Mouse (Mus musculus): ENCODE data around the gene Lamc2. TPM values are rescaled to one million over a fixed set of nuclear protein-coding genes. Genes with fewer than 3 reads are reported as not detected.

The Lamc2 gene
- polyA plus RNA-seq, 1 experiment from 2014 or later, result 2.9 TPM

GRCm38 (mm10) chr1:153168293-153168692 is 18.0 kb downstream of the Lamc2 start:
- ATAC-seq, result no peak
- H3K4me2 ChIP-seq (ENCODE audit: low read length), result no peak overlapping the region
- no peaks in the 10 kb centered on the region for H3K27me3 ChIP-seq (ENCODE audit: control insufficient read depth, insufficient read depth, low read depth, low read length)
- H3K36me3 ChIP-seq (ENCODE audit: control insufficient read depth, insufficient read depth, low read length), result no peaks in the 10 kb centered on the region
- no peaks in the 10 kb centered on the region for H3K4me1 ChIP-seq (ENCODE audit: control insufficient read depth, insufficient read depth, low read length)
- no peak overlapping the region for H3K9ac ChIP-seq (ENCODE audit: low read depth, low read length)
- H3K27ac ChIP-seq (ENCODE audit: low read length), result no peak overlapping the region
- no peaks in the 10 kb centered on the region for H3K9me3 ChIP-seq (replicated peaks; ENCODE audit: control insufficient read depth, low read length, poor library complexity, severe bottlenecking)
- WGBS, result 85% methylated on average over 5 of the region's 5 CpGs
- H3K4me3 ChIP-seq (ENCODE audit: low read depth, low read length), result no peak overlapping the region

GRCm38 (mm10) chr1:153163831-153164230 is 22.4 kb downstream of the Lamc2 start:
- H3K4me3 ChIP-seq (ENCODE audit: low read depth, low read length), result no peak overlapping the region
- WGBS, result 82% methylated on average over 3 of the region's 3 CpGs
- no peaks in the 10 kb centered on the region for H3K36me3 ChIP-seq (ENCODE audit: control insufficient read depth, insufficient read depth, low read length)
- H3K27ac ChIP-seq (ENCODE audit: low read length), result no peak overlapping the region
- ATAC-seq, result no peak
- H3K4me1 ChIP-seq (ENCODE audit: control insufficient read depth, insufficient read depth, low read length), result no peaks in the 10 kb centered on the region
- H3K9ac ChIP-seq (ENCODE audit: low read depth, low read length), result no peak overlapping the region
- no peaks in the 10 kb centered on the region for H3K27me3 ChIP-seq (ENCODE audit: control insufficient read depth, insufficient read depth, low read depth, low read length)
- H3K9me3 ChIP-seq (replicated peaks; ENCODE audit: control insufficient read depth, low read length, poor library complexity, severe bottlenecking), result no peaks in the 10 kb centered on the region
- no peak overlapping the region for H3K4me2 ChIP-seq (ENCODE audit: low read length)

- ATAC-seq, result no peak
- no peaks in the 10 kb centered on the region for H3K27me3 ChIP-seq (ENCODE audit: control insufficient read depth, insufficient read depth, low read depth, low read length)
- no peak overlapping the region for H3K9ac ChIP-seq (ENCODE audit: low read depth, low read length)
- no peak overlapping the region for H3K4me3 ChIP-seq (ENCODE audit: low read depth, low read length)
- no peaks in the 10 kb centered on the region for H3K4me1 ChIP-seq (ENCODE audit: control insufficient read depth, insufficient read depth, low read length)
- no peaks in the 10 kb centered on the region for H3K9me3 ChIP-seq (replicated peaks; ENCODE audit: control insufficient read depth, low read length, poor library complexity, severe bottlenecking)
- H3K27ac ChIP-seq (ENCODE audit: low read length), result no peak overlapping the region
- WGBS, result 87% methylated on average over 4 of the region's 4 CpGs
- H3K4me2 ChIP-seq (ENCODE audit: low read length), result no peak overlapping the region
- no peaks in the 10 kb centered on the region for H3K36me3 ChIP-seq (ENCODE audit: control insufficient read depth, insufficient read depth, low read length)
Observed at GRCm38 (mm10) chr1:153159137-153159536, 27.1 kb downstream of the Lamc2 start.

- WGBS, result 87% methylated on average over 5 of the region's 5 CpGs
Observed at GRCm38 (mm10) chr1:153157021-153157623, 29.1 kb downstream of the Lamc2 start.

GRCm38 (mm10) chr1:153155364-153155763 is 30.9 kb downstream of the Lamc2 start:
- no peaks in the 10 kb centered on the region for H3K4me1 ChIP-seq (ENCODE audit: control insufficient read depth, insufficient read depth, low read length)
- ATAC-seq, result no peak
- no peak overlapping the region for H3K4me3 ChIP-seq (ENCODE audit: low read depth, low read length)
- no peaks in the 10 kb centered on the region for H3K27me3 ChIP-seq (ENCODE audit: control insufficient read depth, insufficient read depth, low read depth, low read length)
- H3K27ac ChIP-seq (ENCODE audit: low read length), result no peak overlapping the region
- no peak overlapping the region for H3K4me2 ChIP-seq (ENCODE audit: low read length)
- no peaks in the 10 kb centered on the region for H3K36me3 ChIP-seq (ENCODE audit: control insufficient read depth, insufficient read depth, low read length)
- no peak overlapping the region for H3K9ac ChIP-seq (ENCODE audit: low read depth, low read length)
- 88% methylated on average over 8 of the region's 8 CpGs for WGBS
- no peaks in the 10 kb centered on the region for H3K9me3 ChIP-seq (replicated peaks; ENCODE audit: control insufficient read depth, low read length, poor library complexity, severe bottlenecking)

More at GRCm38 (mm10) chr1:153157021-153157623, 29.1 kb downstream of the Lamc2 start:
- Histone ChIP-seq H3K4me1 (ENCODE audit: control insufficient read depth, insufficient read depth, low read length) (no peaks in the 10 kb centered on the region), H3K4me2 (ENCODE audit: low read length) (no peak overlapping the region), H3K27me3 (ENCODE audit: control insufficient read depth, insufficient read depth, low read depth, low read length) (no peaks in the 10 kb centered on the region), H3K4me3 (ENCODE audit: low read depth, low read length) (no peak overlapping the region), H3K27ac (ENCODE audit: low read length) (no peak overlapping the region), H3K9me3 (replicated peaks; ENCODE audit: control insufficient read depth, low read length, poor library complexity, severe bottlenecking) (no peaks in the 10 kb centered on the region), H3K36me3 (ENCODE audit: control insufficient read depth, insufficient read depth, low read length) (no peaks in the 10 kb centered on the region), H3K9ac (ENCODE audit: low read depth, low read length) (no peak overlapping the region)
- no peak for ATAC-seq

- H3K4me1 ChIP-seq (ENCODE audit: control insufficient read depth, insufficient read depth, low read length), result no peaks in the 10 kb centered on the region
- H3K4me2 ChIP-seq (ENCODE audit: low read length), result no peak overlapping the region
- WGBS, result 69% methylated on average over 10 of the region's 10 CpGs
- ATAC-seq, result 0 out of 2 replicates have a peak, but pooled peaks have one; percentile 28
- no peaks in the 10 kb centered on the region for H3K27me3 ChIP-seq (ENCODE audit: control insufficient read depth, insufficient read depth, low read depth, low read length)
- no peaks in the 10 kb centered on the region for H3K36me3 ChIP-seq (ENCODE audit: control insufficient read depth, insufficient read depth, low read length)
- no peak overlapping the region for H3K4me3 ChIP-seq (ENCODE audit: low read depth, low read length)
- no peak overlapping the region for H3K9ac ChIP-seq (ENCODE audit: low read depth, low read length)
- no peak overlapping the region for H3K27ac ChIP-seq (ENCODE audit: low read length)
- no peaks in the 10 kb centered on the region for H3K9me3 ChIP-seq (replicated peaks; ENCODE audit: control insufficient read depth, low read length, poor library complexity, severe bottlenecking)
Observed at GRCm38 (mm10) chr1:153153619-153154137, 32.6 kb downstream of the Lamc2 start.

- H3K9me3 ChIP-seq (replicated peaks; ENCODE audit: control insufficient read depth, low read length, poor library complexity, severe bottlenecking), result no peaks in the 10 kb centered on the region
- H3K4me1 ChIP-seq (ENCODE audit: control insufficient read depth, insufficient read depth, low read length), result no peaks in the 10 kb centered on the region
- H3K27ac ChIP-seq (ENCODE audit: low read length), result no peak overlapping the region
- no peaks in the 10 kb centered on the region for H3K36me3 ChIP-seq (ENCODE audit: control insufficient read depth, insufficient read depth, low read length)
- no peaks in the 10 kb centered on the region for H3K27me3 ChIP-seq (ENCODE audit: control insufficient read depth, insufficient read depth, low read depth, low read length)
- WGBS, result 80% methylated on average over 7 of the region's 7 CpGs
- H3K4me2 ChIP-seq (ENCODE audit: low read length), result no peak overlapping the region
- no peak overlapping the region for H3K4me3 ChIP-seq (ENCODE audit: low read depth, low read length)
- ATAC-seq, result no peak
- no peak overlapping the region for H3K9ac ChIP-seq (ENCODE audit: low read depth, low read length)
Observed at GRCm38 (mm10) chr1:153152594-153152993, 33.7 kb downstream of the Lamc2 start.

GRCm38 (mm10) chr1:153145791-153146190 is 40.5 kb downstream of the Lamc2 start:
- Histone ChIP-seq H3K9me3 (replicated peaks; ENCODE audit: control insufficient read depth, low read length, poor library complexity, severe bottlenecking) (no peaks in the 10 kb centered on the region), H3K4me2 (ENCODE audit: low read length) (no peak overlapping the region), H3K4me1 (ENCODE audit: control insufficient read depth, insufficient read depth, low read length) (0 out of 2 replicates have a peak, but pooled peaks cover 2% of the 10 kb centered on the region), H3K27ac (ENCODE audit: low read length) (no peak overlapping the region), H3K4me3 (ENCODE audit: low read depth, low read length) (no peak overlapping the region), H3K27me3 (ENCODE audit: control insufficient read depth, insufficient read depth, low read depth, low read length) (no peaks in the 10 kb centered on the region), H3K36me3 (ENCODE audit: control insufficient read depth, insufficient read depth, low read length) (no peaks in the 10 kb centered on the region), H3K9ac (ENCODE audit: low read depth, low read length) (no peak overlapping the region)
- no peak for ATAC-seq
- 91% methylated on average over 5 of the region's 5 CpGs for WGBS

GRCm38 (mm10) chr1:153144021-153144420 is 42.2 kb downstream of the Lamc2 start:
- Histone ChIP-seq H3K27ac (ENCODE audit: low read length) (no peak overlapping the region), H3K9me3 (replicated peaks; ENCODE audit: control insufficient read depth, low read length, poor library complexity, severe bottlenecking) (no peaks in the 10 kb centered on the region), H3K4me1 (ENCODE audit: control insufficient read depth, insufficient read depth, low read length) (0 out of 2 replicates have a peak, but pooled peaks cover 2% of the 10 kb centered on the region), H3K27me3 (ENCODE audit: control insufficient read depth, insufficient read depth, low read depth, low read length) (no peaks in the 10 kb centered on the region), H3K4me2 (ENCODE audit: low read length) (no peak overlapping the region), H3K36me3 (ENCODE audit: control insufficient read depth, insufficient read depth, low read length) (no peaks in the 10 kb centered on the region), H3K4me3 (ENCODE audit: low read depth, low read length) (no peak overlapping the region), H3K9ac (ENCODE audit: low read depth, low read length) (no peak overlapping the region)
- WGBS, result 85% methylated on average over 11 of the region's 11 CpGs
- ATAC-seq, result no peak

All from midbrain, embryonic 16.5 days (tissue).